Mouse (Mus musculus) layer of hippocampus, adult 2 months (tissue): Measurements from ENCODE around the gene Vwce. TPM values are rescaled to one million over a fixed set of nuclear protein-coding genes. Genes with fewer than 3 reads are reported as not detected.

Source experiments
- DNase-seq, 2 experiments: peaks; one replicate each; pipeline ENCODE4 v3.0.0; 2022; ENCODE audit warnings: low spot score in 2 of 2
- H3K27ac ChIP-seq: fragments of 200-600 bp; 2 replicates; pipeline ENCODE4 v1.8.1; 2022
- H3K4me3 ChIP-seq: fragments of 200-600 bp; 2 replicates; pipeline ENCODE4 v1.8.1; 2022; ENCODE audit warnings: mild to moderate bottlenecking
- CTCF ChIP-seq: fragments of 200-600 bp; conservative IDR thresholded peaks from 2 replicates; pipeline ENCODE4 v1.8.1; 2022; ENCODE audit warnings: antibody characterized with exemption, mild to moderate bottlenecking, moderate library complexity
- total RNA-seq, 2 experiments: library from RNA; stranded (reverse); gene quantifications; 2 replicates each; pipeline ENCODE4 v1.2.3; 2021

Vwce gene
- total RNA-seq, 2 experiments from 2014 or later, result 0.39 to 0.72 TPM

- no peak overlapping the region for H3K4me3 ChIP-seq
- no peak overlapping the region for H3K27ac ChIP-seq
- DNase-seq, result no peak
- no peak for TF ChIP-seq CTCF
Observed at GRCm38 (mm10) chr19:10661919-10662318, 27.9 kb downstream of the Vwce start.

DNA sequence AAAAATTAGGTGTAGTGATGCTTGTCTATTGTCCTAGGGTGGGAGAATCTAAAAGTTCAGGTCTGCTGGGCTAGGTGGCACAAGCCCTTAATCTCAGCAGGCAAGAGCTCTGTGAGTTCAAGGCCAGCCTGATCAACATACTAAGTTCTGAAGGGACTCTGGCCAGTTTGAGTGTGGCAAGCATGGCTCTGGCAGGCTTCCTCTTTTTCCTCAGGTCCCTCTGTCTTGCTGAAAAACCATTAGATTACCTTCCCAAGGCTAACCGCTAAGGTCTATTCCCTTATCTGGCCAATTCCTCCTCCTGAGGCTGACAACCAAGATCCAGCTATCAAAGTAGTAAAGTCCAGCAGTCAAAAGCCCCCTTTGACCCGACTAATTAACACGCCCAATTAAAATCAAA, 28.7 kb downstream of the Vwce start:
- no peak for DNase-seq
- H3K4me3 ChIP-seq, result no peak overlapping the region
- no peak overlapping the region for H3K27ac ChIP-seq
- TF ChIP-seq CTCF, result no peak

- no peak overlapping the region for H3K4me3 ChIP-seq
- no peak for DNase-seq
- H3K27ac ChIP-seq, result no peak overlapping the region
- TF ChIP-seq CTCF, result no peak
Observed at GRCm38 (mm10) chr19:10665093-10665492, 31.1 kb downstream of the Vwce start.

GRCm38 (mm10) chr19:10665499-10665898, 31.5 kb downstream of the Vwce start:
- Histone ChIP-seq H3K27ac (no peak overlapping the region), H3K4me3 (no peak overlapping the region)
- peak; percentile 95 for TF ChIP-seq CTCF
- DNase-seq, result peak; percentile 32 to 77

DNA sequence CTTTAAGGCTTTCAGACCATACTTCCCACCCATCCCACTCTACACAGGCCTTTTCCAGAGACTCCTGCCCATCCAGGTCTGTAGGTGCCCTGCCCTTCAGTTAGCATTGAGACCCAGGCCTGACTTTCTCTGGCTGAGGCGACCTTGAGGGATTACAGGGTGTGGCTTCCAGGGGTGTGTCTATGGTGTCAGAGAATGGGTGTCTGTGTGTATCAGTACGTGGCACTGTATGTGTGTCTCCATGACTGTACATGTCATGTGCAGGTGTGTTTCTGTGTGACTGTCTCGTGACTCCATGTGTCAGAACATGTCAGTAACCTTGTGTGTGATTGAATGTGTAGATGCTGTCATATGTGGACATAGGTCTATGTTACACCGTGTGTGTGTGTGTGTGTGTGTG, 37.3 kb downstream of the Vwce start:
- DNase-seq, result no peak
- no peak overlapping the region for H3K4me3 ChIP-seq
- H3K27ac ChIP-seq, result no peak overlapping the region
- no peak for TF ChIP-seq CTCF

DNA sequence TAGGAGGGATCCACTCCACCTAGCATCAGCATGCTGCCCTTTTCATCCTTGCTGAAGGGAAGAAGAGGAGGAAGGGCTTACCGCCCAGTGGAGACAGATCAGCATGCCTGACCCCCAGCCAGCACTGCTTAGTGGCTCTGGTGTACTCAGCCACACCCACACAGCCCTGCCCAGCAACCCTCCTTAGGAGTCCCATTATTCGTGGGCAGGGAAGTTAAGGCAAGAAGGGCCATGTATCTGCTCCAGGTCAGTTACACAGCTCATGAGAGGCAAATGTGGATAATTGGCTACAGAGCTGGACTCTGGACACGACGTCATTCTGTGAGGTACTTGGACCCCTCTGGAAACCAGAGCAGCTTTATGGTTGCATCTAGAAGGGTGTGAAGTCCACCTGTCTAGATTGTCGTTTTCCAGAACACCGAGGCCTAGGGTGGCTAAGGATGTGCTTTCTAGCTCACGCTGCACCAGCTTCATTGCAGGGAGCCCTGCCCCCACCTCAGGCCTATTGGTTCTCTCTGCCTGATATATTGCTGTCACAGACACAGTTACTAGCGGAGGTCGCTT, 37.9 kb downstream of the Vwce start:
- TF ChIP-seq CTCF, result no peak
- DNase-seq, result no peak
- Histone ChIP-seq H3K27ac (no peak overlapping the region), H3K4me3 (no peak overlapping the region)

- TF ChIP-seq CTCF, result no peak
- DNase-seq, result no peak
- Histone ChIP-seq H3K27ac (no peak overlapping the region), H3K4me3 (no peak overlapping the region)
Observed at GRCm38 (mm10) chr19:10673275-10673674, 39.3 kb downstream of the Vwce start.

- H3K27ac ChIP-seq, result no peak overlapping the region
- no peak overlapping the region for H3K4me3 ChIP-seq
- no peak; the same call in 1 of the 2 replicates for TF ChIP-seq CTCF
- DNase-seq, result no peak
Observed at GRCm38 (mm10) chr19:10676656-10677055, 42.6 kb downstream of the Vwce start.

GRCm38 (mm10) chr19:10677915-10678771, 44.1 kb downstream of the Vwce start, which contains the start of gene Pga5:
TSS of gene Pga5 (minus strand) at chr19:10678071.
- DNase-seq, result peak; percentile 79 to 89
- peak within 1 kb of the TSS; percentile 65 for H3K27ac ChIP-seq
- H3K4me3 ChIP-seq, result no peak within 1 kb of the TSS
- TF ChIP-seq CTCF, result peak; percentile 95

- no peak for DNase-seq
- peak overlapping the region; percentile 65 for H3K27ac ChIP-seq
- H3K4me3 ChIP-seq, result no peak overlapping the region
- no peak for TF ChIP-seq CTCF
Observed at GRCm38 (mm10) chr19:10678772-10679067, 44.7 kb downstream of the Vwce start.

- no peak overlapping the region for H3K27ac ChIP-seq
- TF ChIP-seq CTCF, result no peak
- no peak for DNase-seq
- no peak overlapping the region for H3K4me3 ChIP-seq
Observed at GRCm38 (mm10) chr19:10681571-10681970, 47.6 kb downstream of the Vwce start.

- no peak overlapping the region for H3K27ac ChIP-seq
- no peak for DNase-seq
- no peak for TF ChIP-seq CTCF
- H3K4me3 ChIP-seq, result no peak overlapping the region
Observed at GRCm38 (mm10) chr19:10685081-10685480, 51.1 kb downstream of the Vwce start.

- no peak overlapping the region for H3K27ac ChIP-seq
- TF ChIP-seq CTCF, result no peak
Observed at GRCm38 (mm10) chr19:10685727-10686126, 51.7 kb downstream of the Vwce start.

More at GRCm38 (mm10) chr19:10685727-10686126, 51.7 kb downstream of the Vwce start:
- DNase-seq, result no peak
- no peak overlapping the region for H3K4me3 ChIP-seq
